Mouse (Mus musculus): ENCODE results near the gene Cadps2.

GRCm38 (mm10) chr6:23410256-23411049 lies 428.8 kb downstream of the Cadps2 start:
- TF ChIP-seq CTCF (IDR thresholded peaks at IDR 0.05; ENCODE audit: borderline replicate concordance, insufficient read depth, low read depth, low read length) (no peak), POLR2A (IDR thresholded peaks at IDR 0.05; ENCODE audit: borderline replicate concordance, insufficient read depth, low read length) (no peak)

Measured in cerebellum, adult 2 months (tissue).